Mouse (Mus musculus): ENCODE measurements around the gene Foxj1.
A peak's percentile ranks its signal among the peaks of the same experiment; 100 is the strongest.
"Not testable (repeated sequence)": the region's sequence is repeated elsewhere in the genome, so short reads cannot be mapped to it uniquely, and the experiment has no call there.

The Foxj1 gene

GRCm38 (mm10) chr11:116335244-116336036, at the start of gene Foxj1:
Gene Foxj1 (minus strand): TSS chr11:116335399.
- peak; percentile 97 for DNase-seq

GRCm38 (mm10) chr11:116384171-116384570, 49.0 kb upstream of the Foxj1 start:
- DNase-seq, result no peak

- DNase-seq, result not testable (repeated sequence)
Observed at GRCm38 (mm10) chr11:116383070-116383469, 47.9 kb upstream of the Foxj1 start.

- no peak for DNase-seq
Observed at GRCm38 (mm10) chr11:116380767-116381166, 45.6 kb upstream of the Foxj1 start.

GRCm38 (mm10) chr11:116379530-116379929, 44.3 kb upstream of the Foxj1 start:
- DNase-seq, result no peak

- DNase-seq, result peak; percentile 50
Observed at GRCm38 (mm10) chr11:116376945-116377661, 41.9 kb upstream of the Foxj1 start.

- DNase-seq, result no peak
Observed at GRCm38 (mm10) chr11:116371894-116372450, 36.8 kb upstream of the Foxj1 start.

GRCm38 (mm10) chr11:116369633-116370032, 34.4 kb upstream of the Foxj1 start:
- no peak for DNase-seq

- DNase-seq, result no peak
Observed at GRCm38 (mm10) chr11:116369051-116369450, 33.9 kb upstream of the Foxj1 start.

GRCm38 (mm10) chr11:116368116-116368515, 32.9 kb upstream of the Foxj1 start:
- DNase-seq, result peak; percentile 95

GRCm38 (mm10) chr11:116366647-116367046, 31.4 kb upstream of the Foxj1 start:
- DNase-seq, result no peak

GRCm38 (mm10) chr11:116366124-116366523, 30.9 kb upstream of the Foxj1 start:
- no peak for DNase-seq

GRCm38 (mm10) chr11:116365432-116365831, 30.2 kb upstream of the Foxj1 start:
- no peak for DNase-seq

GRCm38 (mm10) chr11:116362015-116362414, 26.8 kb upstream of the Foxj1 start:
- DNase-seq, result no peak

- DNase-seq, result not testable (repeated sequence)
Observed at GRCm38 (mm10) chr11:116360915-116361314, 25.7 kb upstream of the Foxj1 start.

- no peak for DNase-seq
Observed at GRCm38 (mm10) chr11:116359652-116360051, 24.5 kb upstream of the Foxj1 start.

- no peak for DNase-seq
Observed at GRCm38 (mm10) chr11:116358926-116359637, 23.9 kb upstream of the Foxj1 start.

- DNase-seq, result no peak
Observed at GRCm38 (mm10) chr11:116354521-116354920, 19.3 kb upstream of the Foxj1 start.

GRCm38 (mm10) chr11:116353535-116353934, 18.3 kb upstream of the Foxj1 start:
- DNase-seq, result no peak

GRCm38 (mm10) chr11:116351294-116351693, 16.1 kb upstream of the Foxj1 start:
- DNase-seq, result no peak

GRCm38 (mm10) chr11:116347955-116348354, 12.8 kb upstream of the Foxj1 start:
- DNase-seq, result no peak

GRCm38 (mm10) chr11:116347012-116347411, 11.8 kb upstream of the Foxj1 start:
- DNase-seq, result no peak

All from kidney, postnatal 10 days (tissue).